Mouse (Mus musculus): ENCODE results near the gene Mtus2.

DNA sequence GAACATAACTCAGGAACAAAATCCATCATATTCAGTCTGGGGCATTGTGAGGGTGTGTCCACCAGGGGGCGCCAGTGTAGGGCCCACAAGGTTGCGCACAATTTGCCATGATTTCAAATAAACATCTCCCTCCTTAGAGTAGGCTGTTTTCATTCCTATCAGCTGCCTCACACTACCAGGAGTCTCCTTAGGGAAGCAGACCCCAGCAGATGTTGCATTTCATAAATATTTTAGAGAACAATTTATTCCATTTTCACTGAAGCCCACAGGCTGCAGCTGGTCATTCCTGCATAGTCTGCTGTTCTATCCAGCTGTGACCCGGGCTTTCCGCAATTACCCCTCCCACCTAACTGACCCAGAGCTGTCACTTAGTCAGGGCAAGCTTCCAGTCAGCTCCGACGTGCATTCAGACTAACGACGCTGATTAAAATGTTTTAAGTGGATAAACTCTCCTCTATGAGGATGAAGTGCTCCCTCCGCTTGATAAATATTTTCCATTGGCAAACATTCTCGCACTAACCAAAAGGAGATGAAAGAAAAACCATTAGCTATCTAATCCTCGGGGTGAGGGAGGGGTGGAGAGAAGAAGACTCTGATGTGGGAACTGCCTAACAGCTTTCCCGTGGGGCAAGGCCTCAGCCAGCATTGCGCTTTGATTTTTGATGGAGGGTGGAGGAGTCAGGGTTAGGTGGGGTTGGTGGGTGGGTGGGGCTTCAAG lies 223.6 kb downstream of the Mtus2 start:
- TF ChIP-seq CTCF (conservative IDR thresholded peaks at IDR 0.05 in 1 of 2, IDR thresholded peaks at IDR 0.05 in 1 of 2; ENCODE audit: low read depth in 2 of 2, low read length in 2 of 2), result peak; percentile 57 to 67
- TF ChIP-seq ZNF384 (IDR thresholded peaks at IDR 0.05; ENCODE audit: low read depth, low read length), result no peak
- no peak for TF ChIP-seq SMC3 (IDR thresholded peaks at IDR 0.05; ENCODE audit: low read depth, low read length)
- TF ChIP-seq TBP (conservative IDR thresholded peaks at IDR 0.05; ENCODE audit: low read depth, low read length), result no peak
- no peak for TF ChIP-seq POLR2AphosphoS2 (IDR thresholded peaks at IDR 0.05; ENCODE audit: low read depth, low read length)
- no peak for TF ChIP-seq JUND (conservative IDR thresholded peaks at IDR 0.05; ENCODE audit: low read depth, low read length)
- TF ChIP-seq USF1 (IDR thresholded peaks at IDR 0.05; ENCODE audit: low read depth, low read length), result no peak
- TF ChIP-seq MYC (IDR thresholded peaks at IDR 0.05; ENCODE audit: low read depth, low read length), result no peak
- TF ChIP-seq POLR2A (IDR thresholded peaks at IDR 0.05; ENCODE audit: low read depth, low read length), result no peak
- TF ChIP-seq EP300 (IDR thresholded peaks at IDR 0.05; ENCODE audit: low read length), result no peak
- no peak for TF ChIP-seq MAX (IDR thresholded peaks at IDR 0.05; ENCODE audit: low read length)

All from CH12.LX (cell line).